Mouse (Mus musculus) small intestine, adult 2 months (tissue): ENCODE results near the gene Cfap221.

Experiments
- CTCF ChIP-seq: fragments of 200-500 bp; IDR thresholded peaks from 2 replicates; pipeline ENCODE4 v1.5.1; 2012; ENCODE audit warnings: low read depth, mild to moderate bottlenecking, control low read depth, inconsistent platforms, low read length, moderate library complexity, mixed read lengths; ENCODE audit not compliant: insufficient replicate concordance, insufficient read length; ENCODE audit errors: extremely low read depth
- POLR2A ChIP-seq: fragments of 200-500 bp; IDR thresholded peaks from 2 replicates; pipeline ENCODE4 v1.6.1; 2012; ENCODE audit warnings: low read depth, mild to moderate bottlenecking, control low read depth, inconsistent platforms, low read length, moderate library complexity

DNA sequence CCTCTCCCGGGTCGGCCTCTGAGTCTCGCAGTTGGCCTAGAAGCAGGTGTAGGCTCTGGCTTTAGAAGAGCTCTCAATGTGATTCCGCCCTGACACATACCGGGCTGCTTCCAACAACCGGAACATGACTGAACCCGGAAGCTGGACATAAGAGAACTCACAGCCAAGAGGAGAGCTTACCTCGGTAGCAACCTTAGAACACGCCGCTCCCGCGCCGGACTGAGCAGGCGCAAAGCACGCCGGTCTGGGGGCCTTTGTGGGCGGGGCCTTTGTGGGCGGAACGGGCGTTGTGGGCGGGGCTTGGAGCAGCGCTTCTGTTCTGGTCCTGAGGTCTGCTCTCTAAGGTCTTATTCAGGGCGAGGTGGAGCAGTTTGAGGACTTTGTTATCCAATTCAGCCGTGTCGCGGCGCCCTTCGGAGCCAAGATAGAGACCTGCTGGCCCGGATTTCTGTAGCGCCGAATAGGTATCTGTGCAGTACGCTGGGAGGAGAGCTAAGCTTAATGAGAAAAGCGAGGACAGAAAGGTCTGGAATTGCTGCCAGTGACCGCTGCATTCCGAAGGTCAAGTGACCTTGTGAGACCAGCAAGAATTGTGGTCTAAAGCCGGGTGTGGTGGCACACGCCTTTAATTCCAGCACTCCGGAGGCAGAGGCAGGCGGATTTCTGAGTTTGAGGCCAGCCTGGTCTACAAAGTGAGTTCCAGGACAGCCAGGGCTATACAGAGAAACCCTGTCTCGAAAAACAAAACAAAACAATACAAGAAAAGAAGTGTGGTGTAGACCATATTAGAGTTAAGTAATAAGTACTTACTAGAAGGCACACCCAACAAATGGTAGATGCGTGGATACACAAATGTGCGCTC lies 83.8 kb downstream of the Cfap221 start, which contains the start of gene Tmem177:
- TF ChIP-seq CTCF (0 out of 2 replicates have a peak, but pooled peaks have one; percentile 12), POLR2A (peak; percentile 84; the same call in 1 of the 2 replicates)
